Mouse (Mus musculus) midbrain, embryonic 15.5 days (tissue): ENCODE data around the gene Elane. TPM values are rescaled to one million over a fixed set of nuclear protein-coding genes. Genes with fewer than 3 reads are reported as not detected.

Experiments used
- ATAC-seq: fragments of 200-750 bp; cut with Nextera tagmentation; replicated peaks from 2 replicates; pipeline ENCODE4 v1.8.0; 2017; ENCODE audit warnings: moderate TSS enrichment
- H3K27ac ChIP-seq: fragments of 300-500 bp; sonication (generic); 2 replicates; pipeline ENCODE4 v1.5.1; 2015; ENCODE audit warnings: mild to moderate bottlenecking, inconsistent platforms
- H3K27me3 ChIP-seq: fragments of 300-500 bp; sonication (generic); replicated peaks from 2 replicates; pipeline ENCODE4 v1.6.1; 2015; ENCODE audit warnings: inconsistent platforms
- H3K36me3 ChIP-seq: fragments of 300-500 bp; sonication (generic); replicated peaks from 2 replicates; pipeline ENCODE4 v1.6.1; 2015; ENCODE audit warnings: inconsistent platforms
- H3K4me1 ChIP-seq: fragments of 300-500 bp; sonication (generic); 2 replicates; pipeline ENCODE4 v1.6.1; 2015; ENCODE audit warnings: inconsistent platforms
- H3K4me2 ChIP-seq: fragments of 300-500 bp; sonication (generic); 2 replicates; pipeline ENCODE4 v1.6.1; 2015; ENCODE audit warnings: inconsistent platforms, mild to moderate bottlenecking, moderate library complexity
- H3K4me3 ChIP-seq: fragments of 300-500 bp; sonication (generic); 2 replicates; pipeline ENCODE4 v1.5.1; 2015; ENCODE audit warnings: mild to moderate bottlenecking, inconsistent platforms
- H3K9ac ChIP-seq: fragments of 300-500 bp; sonication (generic); 2 replicates; pipeline ENCODE4 v1.6.1; 2015; ENCODE audit warnings: mild to moderate bottlenecking, inconsistent platforms
- H3K9me3 ChIP-seq: fragments of 300-500 bp; sonication (generic); 2 replicates; pipeline ENCODE4 v1.6.1; 2016; ENCODE audit warnings: inconsistent platforms
- WGBS: fragments of 180-500 bp; shearing (Covaris S2); methylation state at CpG from one replicate; pipeline ENCODE4 v1.1.7; 2015; ENCODE audit warnings: mixed read lengths; 5-methylcytosine and 5-hydroxymethylcytosine counted together
- polyA plus RNA-seq: library from polyadenylated mRNA; unstranded; fragments of >200 nt; fragmentation: Nextera tagmentation; extraction: Ambion mirVana; gene quantifications from 2 replicates; pipeline ENCODE4 v1.2.1, GENCODE M21; 2015

Elane gene
- polyA plus RNA-seq, 1 experiment from 2014 or later, result not detected

- H3K4me1 ChIP-seq, result peaks cover 56% of the 10 kb centered on the region
- H3K9ac ChIP-seq, result peak overlapping the region; percentile 66
- no peaks in the 10 kb centered on the region for H3K9me3 ChIP-seq
- peak overlapping the region; percentile 91 for H3K4me3 ChIP-seq
- H3K36me3 ChIP-seq, result no peaks in the 10 kb centered on the region
- ATAC-seq, result peak; percentile 26; the same call in 1 of the 2 replicates
- peak overlapping the region; percentile 76 for H3K4me2 ChIP-seq
- WGBS, result 0% methylated on average over 15 of the region's 15 CpGs
- no peaks in the 10 kb centered on the region for H3K27me3 ChIP-seq
- H3K27ac ChIP-seq, result peak overlapping the region; percentile 99
Observed at GRCm38 (mm10) chr10:79853392-79853791, 32.7 kb upstream of the Elane start.

DNA sequence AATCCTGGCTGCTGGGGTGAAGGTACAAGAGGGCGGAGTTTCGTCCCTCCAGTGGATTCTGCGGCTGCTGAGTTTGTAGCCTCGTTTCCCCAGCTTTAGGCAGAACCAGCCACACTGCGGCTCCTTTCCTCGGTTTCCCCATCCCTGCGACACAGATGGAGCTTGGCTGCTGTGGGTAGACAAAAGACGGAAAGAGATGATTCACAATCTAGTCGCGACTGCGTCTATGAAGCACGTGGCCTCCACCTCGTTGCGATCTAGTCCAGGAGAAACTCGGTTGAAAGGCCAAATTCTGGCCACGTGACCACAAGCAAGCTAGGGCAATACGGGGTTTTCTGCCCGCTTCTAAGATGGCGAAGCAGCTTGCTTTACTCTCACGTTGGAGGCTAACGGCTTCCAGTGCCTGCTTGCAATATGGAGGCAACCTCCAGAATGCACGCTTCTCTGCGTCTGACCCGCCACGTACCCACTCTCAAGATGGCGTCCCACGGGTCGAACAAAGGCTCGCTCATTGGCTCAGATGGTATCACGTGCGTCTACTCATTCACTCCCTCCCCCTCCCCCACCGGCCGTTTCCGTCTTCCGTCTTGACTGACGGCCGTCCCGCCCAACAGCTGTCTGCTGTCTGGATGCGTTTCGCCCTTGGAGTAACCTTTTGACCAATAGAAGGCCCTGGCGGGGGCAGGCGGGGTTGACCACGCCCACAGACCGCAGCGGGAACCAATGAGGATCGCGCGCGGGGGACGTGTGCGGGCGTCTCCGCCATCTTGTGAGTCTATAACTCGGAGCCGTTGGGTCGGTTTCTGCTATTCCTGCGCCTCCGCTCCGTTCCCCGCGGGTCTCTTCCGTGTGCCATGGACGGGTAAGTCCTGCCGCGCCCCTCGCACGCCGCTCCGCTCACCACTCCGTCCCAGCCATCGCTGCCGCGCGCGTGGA lies 31.9 kb upstream of the Elane start, which contains the start of gene Ptbp1:
Gene Ptbp1, plus strand, starts transcription at position 568 of the 936 bp plus-strand sequence.
- H3K4me2 ChIP-seq, result peak within 1 kb of the TSS; percentile 83
- H3K9me3 ChIP-seq, result no peaks in the 10 kb centered on the region
- peak; percentile 96 for ATAC-seq
- peak within 1 kb of the TSS; percentile 91 for H3K4me3 ChIP-seq
- H3K27ac ChIP-seq, result peak within 1 kb of the TSS; percentile 99
- H3K27me3 ChIP-seq, result no peaks in the 10 kb centered on the region
- WGBS, result under 1% methylated on average over 75 of the region's 75 CpGs
- H3K9ac ChIP-seq, result peak within 1 kb of the TSS; percentile 95
- peaks cover 4% of the 10 kb centered on the region for H3K36me3 ChIP-seq
- H3K4me1 ChIP-seq, result peaks cover 63% of the 10 kb centered on the region

DNA sequence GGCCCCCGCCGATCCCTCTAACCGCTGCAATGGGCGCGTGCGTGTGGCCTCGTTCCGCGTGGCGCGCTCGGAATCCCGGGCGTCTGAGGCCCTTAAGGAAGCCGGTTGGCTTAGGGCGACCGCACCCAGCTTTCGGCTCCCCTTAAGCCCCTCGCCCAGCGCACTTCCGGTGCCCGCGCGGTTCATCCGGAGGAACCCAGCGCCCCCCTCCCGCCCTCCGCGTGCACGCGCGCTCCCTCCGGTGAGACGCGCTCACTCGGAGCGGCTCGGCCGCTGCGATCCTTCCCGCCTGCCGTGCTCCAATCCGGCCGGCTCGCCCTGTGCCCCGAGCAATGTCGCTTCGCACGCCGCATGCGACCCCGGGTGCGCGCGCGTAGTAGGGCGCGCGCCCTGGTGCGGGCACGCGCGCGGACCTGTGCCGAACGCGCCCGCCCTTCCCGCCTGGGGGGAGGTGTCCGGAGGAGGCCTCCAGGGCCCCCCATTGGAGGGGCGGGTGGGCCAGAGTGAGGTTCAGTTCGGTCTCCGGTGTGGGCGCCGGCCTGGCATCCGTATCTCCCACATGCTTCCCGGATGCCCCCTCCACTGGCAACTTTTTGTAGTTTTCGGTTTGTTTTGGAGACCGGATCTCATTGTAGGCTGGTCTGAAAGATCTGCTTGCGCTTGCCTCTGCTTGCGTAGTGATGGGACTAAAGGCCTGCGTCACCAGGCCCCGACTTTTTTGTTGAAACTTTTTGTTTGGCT lies 31.1 kb upstream of the Elane start:
- peaks cover 67% of the 10 kb centered on the region for H3K4me1 ChIP-seq
- ATAC-seq, result peak; percentile 41

GRCm38 (mm10) chr10:79855558-79856184 lies 30.4 kb upstream of the Elane start:
- Histone ChIP-seq H3K27me3 (no peaks in the 10 kb centered on the region), H3K36me3 (peaks cover 20% of the 10 kb centered on the region), H3K4me2 (peak overlapping the region; percentile 83), H3K9me3 (no peaks in the 10 kb centered on the region), H3K9ac (peak overlapping the region; percentile 95), H3K4me3 (peak overlapping the region; percentile 91), H3K27ac (peak overlapping the region; percentile 99), H3K4me1 (peaks cover 67% of the 10 kb centered on the region)
- 6% methylated on average over 10 of the region's 10 CpGs for WGBS
- no peak for ATAC-seq

More for the DNA sequence above, 31.1 kb upstream of the Elane start:
- H3K4me3 ChIP-seq, result peak overlapping the region; percentile 91
- peak overlapping the region; percentile 99 for H3K27ac ChIP-seq
- H3K27me3 ChIP-seq, result no peaks in the 10 kb centered on the region
- peak overlapping the region; percentile 95 for H3K9ac ChIP-seq
- WGBS, result under 1% methylated on average over 79 of the region's 83 CpGs
- H3K9me3 ChIP-seq, result no peaks in the 10 kb centered on the region
- peaks cover 13% of the 10 kb centered on the region for H3K36me3 ChIP-seq
- H3K4me2 ChIP-seq, result peak overlapping the region; percentile 83

GRCm38 (mm10) chr10:79856280-79856679 lies 29.8 kb upstream of the Elane start:
- peaks cover 26% of the 10 kb centered on the region for H3K36me3 ChIP-seq
- peaks cover 65% of the 10 kb centered on the region for H3K4me1 ChIP-seq
- peak overlapping the region; percentile 91 for H3K4me3 ChIP-seq
- H3K27me3 ChIP-seq, result no peaks in the 10 kb centered on the region
- H3K27ac ChIP-seq, result peak overlapping the region; percentile 99
- 33% methylated on average over 6 of the region's 6 CpGs for WGBS
- no peaks in the 10 kb centered on the region for H3K9me3 ChIP-seq
- peak overlapping the region; percentile 95 for H3K9ac ChIP-seq
- peak overlapping the region; percentile 83 for H3K4me2 ChIP-seq
- ATAC-seq, result no peak

DNA sequence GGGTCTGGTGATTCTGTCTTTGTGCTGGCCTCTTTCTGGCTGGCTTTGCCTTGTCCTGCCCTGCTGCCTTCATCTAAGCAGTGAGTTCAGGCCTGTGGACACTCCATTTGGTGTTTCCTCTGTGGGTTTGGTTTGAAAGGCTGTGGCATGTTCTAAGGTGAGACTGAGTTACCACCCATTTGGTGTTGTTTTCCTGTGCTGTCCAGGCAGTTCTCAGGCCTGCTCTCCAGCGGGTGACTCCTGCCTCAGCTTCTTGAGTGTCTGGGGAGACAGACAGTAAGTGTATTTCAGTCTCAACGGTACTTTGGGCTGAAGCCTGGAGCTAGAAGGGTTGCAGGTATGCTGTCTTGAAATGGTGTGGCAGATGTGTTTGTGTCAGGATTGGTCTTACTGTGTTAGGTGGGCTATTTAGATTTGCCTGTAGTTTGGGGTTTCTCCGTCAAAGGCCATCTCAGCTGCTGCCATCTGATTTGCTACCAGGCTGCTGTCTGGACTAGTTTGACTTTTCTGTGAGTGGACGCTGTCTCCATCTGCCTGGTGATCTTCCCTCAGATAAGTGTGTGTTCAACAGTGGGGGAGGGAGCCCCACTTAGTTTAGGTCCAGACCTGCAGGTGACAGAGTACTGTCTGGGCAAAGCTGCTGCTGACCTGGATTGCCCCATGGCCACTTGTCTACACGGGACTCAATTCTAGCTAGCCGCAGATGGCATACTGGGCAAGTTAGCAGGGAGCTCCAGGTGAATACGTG lies 29.2 kb upstream of the Elane start:
- Histone ChIP-seq H3K27ac (peak overlapping the region; percentile 99), H3K27me3 (no peaks in the 10 kb centered on the region), H3K9ac (peak overlapping the region; percentile 95), H3K4me3 (peak overlapping the region; percentile 91), H3K4me2 (peak overlapping the region; percentile 83), H3K9me3 (no peaks in the 10 kb centered on the region), H3K4me1 (peaks cover 59% of the 10 kb centered on the region), H3K36me3 (peaks cover 32% of the 10 kb centered on the region)
- 49% methylated on average over 7 of the region's 7 CpGs for WGBS
- ATAC-seq, result no peak

DNA sequence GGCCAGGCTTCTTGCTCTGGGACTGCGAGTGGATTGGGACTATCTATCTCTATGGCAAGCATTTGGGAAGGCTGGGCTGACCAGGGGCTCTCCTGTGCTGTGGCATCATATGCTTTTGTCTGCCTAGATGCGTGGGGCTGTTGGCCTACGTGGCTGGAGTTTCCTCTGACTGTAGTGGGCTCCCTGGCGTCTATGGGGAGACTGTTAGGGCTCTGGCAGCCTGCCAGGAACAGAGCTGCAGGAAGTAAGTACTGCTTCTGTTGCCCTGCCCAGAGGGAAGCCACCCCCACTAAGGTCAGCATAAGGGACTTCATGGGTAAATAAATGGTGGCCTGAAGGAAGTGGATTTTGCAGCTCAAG lies 28.6 kb upstream of the Elane start:
- H3K27me3 ChIP-seq, result no peaks in the 10 kb centered on the region
- H3K4me1 ChIP-seq, result peaks cover 54% of the 10 kb centered on the region
- H3K27ac ChIP-seq, result peak overlapping the region; percentile 99; the same call in 1 of the 2 replicates
- no peaks in the 10 kb centered on the region for H3K9me3 ChIP-seq
- H3K36me3 ChIP-seq, result peaks cover 37% of the 10 kb centered on the region
- peak overlapping the region; percentile 91 for H3K4me3 ChIP-seq
- H3K4me2 ChIP-seq, result peak overlapping the region; percentile 83
- ATAC-seq, result no peak
- peak overlapping the region; percentile 31; the same call in 1 of the 2 replicates for H3K9ac ChIP-seq
- 29% methylated on average over 4 of the region's 4 CpGs for WGBS

DNA sequence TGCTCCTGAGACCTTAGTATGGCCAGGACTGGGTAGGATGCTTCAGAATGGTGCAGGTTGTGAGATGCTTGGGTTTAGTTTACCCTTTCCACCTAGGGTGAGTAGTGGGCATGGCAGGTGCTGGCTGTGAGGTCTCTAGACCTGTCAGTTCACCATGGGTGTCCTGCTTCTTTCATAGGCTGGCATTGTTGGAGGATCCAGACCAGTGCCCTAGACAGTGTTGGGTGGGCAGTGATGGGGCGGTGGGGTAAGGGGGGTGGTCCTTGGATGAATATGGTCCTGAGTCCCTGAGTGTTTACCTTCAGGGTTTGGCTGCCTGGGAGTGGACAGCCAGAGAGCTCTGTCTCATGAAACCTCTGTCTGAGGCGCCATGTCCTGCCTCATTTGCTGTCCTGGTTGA lies 28.2 kb upstream of the Elane start:
- peak overlapping the region; percentile 91 for H3K4me3 ChIP-seq
- H3K9ac ChIP-seq, result peak overlapping the region; percentile 31; the same call in 1 of the 2 replicates
- no peak for ATAC-seq
- peak overlapping the region; percentile 83 for H3K4me2 ChIP-seq
- H3K27me3 ChIP-seq, result no peaks in the 10 kb centered on the region
- 73% methylated on average over 2 of the region's 2 CpGs for WGBS
- H3K27ac ChIP-seq, result peak overlapping the region; percentile 43; the same call in 1 of the 2 replicates
- H3K9me3 ChIP-seq, result no peaks in the 10 kb centered on the region
- H3K36me3 ChIP-seq, result peaks cover 41% of the 10 kb centered on the region
- H3K4me1 ChIP-seq, result peaks cover 49% of the 10 kb centered on the region

GRCm38 (mm10) chr10:79858416-79859074 lies 27.5 kb upstream of the Elane start:
- Histone ChIP-seq H3K9ac (no peak overlapping the region), H3K4me1 (peaks cover 42% of the 10 kb centered on the region), H3K36me3 (peaks cover 46% of the 10 kb centered on the region), H3K27ac (peak overlapping the region; percentile 43; the same call in 1 of the 2 replicates), H3K4me2 (peak overlapping the region; percentile 83), H3K27me3 (no peaks in the 10 kb centered on the region), H3K4me3 (no peak overlapping the region; the same call in 1 of the 2 replicates), H3K9me3 (no peaks in the 10 kb centered on the region)
- WGBS, result 46% methylated on average over 17 of the region's 17 CpGs
- ATAC-seq, result no peak

DNA sequence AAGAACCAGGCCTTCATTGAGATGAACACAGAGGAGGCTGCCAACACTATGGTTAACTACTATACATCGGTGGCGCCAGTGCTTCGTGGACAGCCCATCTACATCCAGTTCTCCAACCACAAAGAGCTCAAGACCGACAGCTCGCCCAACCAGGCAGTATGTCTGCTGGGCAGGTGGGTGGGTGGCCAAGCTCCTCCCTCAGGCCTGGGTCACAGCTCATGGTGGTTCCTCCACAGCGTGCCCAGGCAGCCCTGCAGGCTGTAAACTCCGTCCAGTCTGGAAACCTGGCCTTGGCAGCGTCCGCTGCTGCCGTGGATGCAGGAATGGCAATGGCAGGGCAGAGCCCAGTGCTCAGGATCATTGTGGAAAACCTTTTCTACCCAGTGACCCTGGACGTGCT lies 26.9 kb upstream of the Elane start:
- peaks cover 42% of the 10 kb centered on the region for H3K4me1 ChIP-seq
- peaks cover 48% of the 10 kb centered on the region for H3K36me3 ChIP-seq
- H3K4me3 ChIP-seq, result no peak overlapping the region
- no peaks in the 10 kb centered on the region for H3K9me3 ChIP-seq
- H3K27ac ChIP-seq, result 0 out of 2 replicates have a peak overlapping the region, but pooled peaks have one; percentile 43
- no peaks in the 10 kb centered on the region for H3K27me3 ChIP-seq
- no peak overlapping the region for H3K9ac ChIP-seq
- no peak for ATAC-seq
- 91% methylated on average over 11 of the region's 11 CpGs for WGBS
- H3K4me2 ChIP-seq, result no peak overlapping the region
